Mouse (Mus musculus): ENCODE data around the gene Nxn. TPM values are rescaled to one million over a fixed set of nuclear protein-coding genes. Genes with fewer than 3 reads are reported as not detected.
A peak's percentile ranks its signal among the peaks of the same experiment; 100 is the strongest.

Nxn gene
- polyA plus RNA-seq, 1 experiment: 2.0 TPM

- no peak overlapping the region for H3K4me3 ChIP-seq (ENCODE audit: insufficient read depth, low read depth, low read length)
- no peak overlapping the region for H3K27ac ChIP-seq (replicated peaks; ENCODE audit: low read depth, low read length)
- peaks cover 8% of the 10 kb centered on the region; the same call in 1 of the 2 replicates for H3K4me1 ChIP-seq (ENCODE audit: control insufficient read depth, insufficient read depth, insufficient read length, low read length)
Measured at GRCm38 (mm10) chr11:76385746-76386145, 13.2 kb downstream of the Nxn start.

GRCm38 (mm10) chr11:76385017-76385416 lies 13.9 kb downstream of the Nxn start:
- Histone ChIP-seq H3K4me3 (ENCODE audit: insufficient read depth, low read depth, low read length) (no peak overlapping the region), H3K27ac (replicated peaks; ENCODE audit: low read depth, low read length) (no peak overlapping the region), H3K4me1 (ENCODE audit: control insufficient read depth, insufficient read depth, insufficient read length, low read length) (peaks cover 10% of the 10 kb centered on the region)

GRCm38 (mm10) chr11:76384307-76384706 lies 14.6 kb downstream of the Nxn start:
- no peak overlapping the region for H3K4me3 ChIP-seq (ENCODE audit: insufficient read depth, low read depth, low read length)
- no peak overlapping the region for H3K27ac ChIP-seq (replicated peaks; ENCODE audit: low read depth, low read length)
- peaks cover 10% of the 10 kb centered on the region for H3K4me1 ChIP-seq (ENCODE audit: control insufficient read depth, insufficient read depth, insufficient read length, low read length)

GRCm38 (mm10) chr11:76382711-76383324 lies 16.1 kb downstream of the Nxn start:
- Histone ChIP-seq H3K4me3 (ENCODE audit: insufficient read depth, low read depth, low read length) (no peak overlapping the region), H3K27ac (replicated peaks; ENCODE audit: low read depth, low read length) (no peak overlapping the region), H3K4me1 (ENCODE audit: control insufficient read depth, insufficient read depth, insufficient read length, low read length) (peaks cover 10% of the 10 kb centered on the region)

- Histone ChIP-seq H3K4me1 (ENCODE audit: control insufficient read depth, insufficient read depth, insufficient read length, low read length) (peaks cover 10% of the 10 kb centered on the region), H3K27ac (replicated peaks; ENCODE audit: low read depth, low read length) (peak overlapping the region; percentile 38), H3K4me3 (ENCODE audit: insufficient read depth, low read depth, low read length) (no peak overlapping the region)
Measured at GRCm38 (mm10) chr11:76381201-76381885, 17.6 kb downstream of the Nxn start.

- Histone ChIP-seq H3K27ac (replicated peaks; ENCODE audit: low read depth, low read length) (peak overlapping the region; percentile 71), H3K4me1 (ENCODE audit: control insufficient read depth, insufficient read depth, insufficient read length, low read length) (peaks cover 17% of the 10 kb centered on the region)
Measured at GRCm38 (mm10) chr11:76379921-76380544, 18.9 kb downstream of the Nxn start.

GRCm38 (mm10) chr11:76376425-76376824 lies 22.5 kb downstream of the Nxn start:
- Histone ChIP-seq H3K4me3 (ENCODE audit: insufficient read depth, low read depth, low read length) (no peak overlapping the region), H3K4me1 (ENCODE audit: control insufficient read depth, insufficient read depth, insufficient read length, low read length) (peaks cover 23% of the 10 kb centered on the region), H3K27ac (replicated peaks; ENCODE audit: low read depth, low read length) (no peak overlapping the region)

More at GRCm38 (mm10) chr11:76379921-76380544, 18.9 kb downstream of the Nxn start:
- no peak overlapping the region for H3K4me3 ChIP-seq (ENCODE audit: insufficient read depth, low read depth, low read length)

GRCm38 (mm10) chr11:76374491-76375185 lies 24.3 kb downstream of the Nxn start:
- Histone ChIP-seq H3K4me1 (ENCODE audit: control insufficient read depth, insufficient read depth, insufficient read length, low read length) (peaks cover 14% of the 10 kb centered on the region), H3K4me3 (ENCODE audit: insufficient read depth, low read depth, low read length) (no peak overlapping the region), H3K27ac (replicated peaks; ENCODE audit: low read depth, low read length) (0 out of 2 replicates have a peak overlapping the region, but pooled peaks have one; percentile 13)

- peaks cover 19% of the 10 kb centered on the region for H3K4me1 ChIP-seq (ENCODE audit: control insufficient read depth, insufficient read depth, insufficient read length, low read length)
- no peak overlapping the region for H3K27ac ChIP-seq (replicated peaks; ENCODE audit: low read depth, low read length)
Measured at GRCm38 (mm10) chr11:76372534-76372933, 26.4 kb downstream of the Nxn start.

GRCm38 (mm10) chr11:76372120-76372519 lies 26.8 kb downstream of the Nxn start:
- no peak overlapping the region for H3K4me3 ChIP-seq (ENCODE audit: insufficient read depth, low read depth, low read length)
- H3K4me1 ChIP-seq (ENCODE audit: control insufficient read depth, insufficient read depth, insufficient read length, low read length): peaks cover 19% of the 10 kb centered on the region
- no peak overlapping the region for H3K27ac ChIP-seq (replicated peaks; ENCODE audit: low read depth, low read length)

More at GRCm38 (mm10) chr11:76372534-76372933, 26.4 kb downstream of the Nxn start:
- H3K4me3 ChIP-seq (ENCODE audit: insufficient read depth, low read depth, low read length): no peak overlapping the region

- Histone ChIP-seq H3K4me3 (ENCODE audit: insufficient read depth, low read depth, low read length) (no peak overlapping the region), H3K27ac (replicated peaks; ENCODE audit: low read depth, low read length) (no peak overlapping the region), H3K4me1 (ENCODE audit: control insufficient read depth, insufficient read depth, insufficient read length, low read length) (peaks cover 14% of the 10 kb centered on the region)
Measured at GRCm38 (mm10) chr11:76370491-76370890, 28.4 kb downstream of the Nxn start.

- peaks cover 15% of the 10 kb centered on the region for H3K4me1 ChIP-seq (ENCODE audit: control insufficient read depth, insufficient read depth, insufficient read length, low read length)
- no peak overlapping the region for H3K4me3 ChIP-seq (ENCODE audit: insufficient read depth, low read depth, low read length)
- H3K27ac ChIP-seq (replicated peaks; ENCODE audit: low read depth, low read length): no peak overlapping the region
Measured at GRCm38 (mm10) chr11:76366720-76367119, 32.2 kb downstream of the Nxn start.

- peak overlapping the region; percentile 55 for H3K27ac ChIP-seq (replicated peaks; ENCODE audit: low read depth, low read length)
- H3K4me1 ChIP-seq (ENCODE audit: control insufficient read depth, insufficient read depth, insufficient read length, low read length): peaks cover 16% of the 10 kb centered on the region
- no peak overlapping the region for H3K4me3 ChIP-seq (ENCODE audit: insufficient read depth, low read depth, low read length)
Measured at GRCm38 (mm10) chr11:76364038-76364437, 34.9 kb downstream of the Nxn start.

- Histone ChIP-seq H3K4me3 (ENCODE audit: insufficient read depth, low read depth, low read length) (no peak overlapping the region), H3K27ac (replicated peaks; ENCODE audit: low read depth, low read length) (peak overlapping the region; percentile 55), H3K4me1 (ENCODE audit: control insufficient read depth, insufficient read depth, insufficient read length, low read length) (peaks cover 13% of the 10 kb centered on the region)
Measured at GRCm38 (mm10) chr11:76363636-76364035, 35.3 kb downstream of the Nxn start.

- 0 out of 2 replicates have a peak overlapping the region, but pooled peaks have one; percentile 8 for H3K27ac ChIP-seq (replicated peaks; ENCODE audit: low read depth, low read length)
- no peak overlapping the region for H3K4me3 ChIP-seq (ENCODE audit: insufficient read depth, low read depth, low read length)
- peaks cover 15% of the 10 kb centered on the region for H3K4me1 ChIP-seq (ENCODE audit: control insufficient read depth, insufficient read depth, insufficient read length, low read length)
Measured at GRCm38 (mm10) chr11:76363178-76363577, 35.8 kb downstream of the Nxn start.
